Mouse (Mus musculus) heart, postnatal 0 days (tissue): ENCODE results near the gene Hdgfl2.
A peak's percentile ranks its signal among the peaks of the same experiment; 100 is the strongest.

Experiments used
- CTCF ChIP-seq: IDR thresholded peaks from 2 replicates; pipeline ENCODE4 v1.5.1; 2016; ENCODE audit warnings: antibody characterized with exemption, control low read depth, low read depth
- EP300 ChIP-seq: IDR thresholded peaks from 2 replicates; pipeline ENCODE4 v1.6.1; 2016; ENCODE audit warnings: antibody characterized with exemption, low read depth

GRCm38 (mm10) chr17:56108334-56109044 is 29.1 kb downstream of the Hdgfl2 start:
- TF ChIP-seq CTCF (0 out of 2 replicates have a peak, but pooled peaks have one; percentile 5), EP300 (peak; percentile 96)
